Mouse (Mus musculus): ENCODE measurements around the gene Akap1. TPM values are rescaled to one million over a fixed set of nuclear protein-coding genes. Genes with fewer than 3 reads are reported as not detected.

The Akap1 gene
- total RNA-seq, 1 experiment from 2014 or later: 126 TPM

GRCm38 (mm10) chr11:88842315-88842975 lies 21.9 kb downstream of the Akap1 start:
- DNase-seq: no peak

- DNase-seq: no peak
These were observed 23.0 kb downstream of the Akap1 start for GRCm38 (mm10) chr11:88841406-88841805.

DNA sequence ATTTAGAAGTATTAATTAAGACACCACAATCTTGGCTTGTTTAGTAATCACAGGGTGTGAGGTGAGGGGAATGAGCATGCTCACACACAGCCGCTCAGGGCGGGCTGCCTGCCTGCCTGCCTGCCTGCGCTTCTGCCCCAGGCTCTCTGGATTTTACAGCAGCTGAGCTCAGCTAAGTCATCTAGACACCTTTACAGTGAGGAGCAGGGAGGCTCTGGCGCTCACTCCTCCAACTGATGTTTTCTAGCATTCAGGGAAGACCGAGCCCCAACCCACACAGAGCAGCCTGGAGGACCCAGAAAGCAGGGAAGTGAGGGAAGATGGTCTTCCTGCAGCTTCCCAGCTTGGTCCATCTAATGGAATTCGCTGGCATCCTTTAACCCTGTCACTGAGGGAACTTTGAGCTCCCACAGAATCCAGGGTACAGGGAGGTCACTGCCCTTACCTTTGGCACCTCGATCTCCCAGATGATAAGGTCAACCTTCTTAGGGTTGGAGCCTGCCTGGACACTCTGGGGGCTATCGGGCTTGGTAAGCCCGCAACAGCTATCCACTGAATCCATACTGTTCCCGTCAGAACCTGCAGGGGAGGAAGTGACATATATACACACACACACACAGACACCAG lies 23.5 kb downstream of the Akap1 start:
- DNase-seq: no peak

GRCm38 (mm10) chr11:88840292-88840691 lies 24.1 kb downstream of the Akap1 start:
- no peak for DNase-seq

DNA sequence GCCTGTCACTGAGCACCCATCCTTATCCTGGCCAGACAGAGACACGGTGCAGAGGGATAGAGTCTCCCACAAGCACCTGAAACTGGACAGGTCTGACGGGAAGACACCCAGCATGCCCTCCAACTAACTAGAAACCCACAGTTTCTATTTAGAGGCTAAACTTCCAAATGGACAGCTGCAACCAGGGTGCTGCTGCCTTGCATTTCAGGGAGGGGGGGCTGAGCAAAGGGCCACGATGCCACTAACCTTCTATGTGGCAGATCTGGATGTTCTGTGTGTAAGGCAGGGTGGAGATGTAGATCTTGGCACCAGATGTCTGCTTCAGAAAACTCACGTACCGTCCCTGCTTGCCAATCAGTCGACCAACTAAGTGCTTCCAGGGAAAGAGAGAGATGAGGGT lies 25.0 kb downstream of the Akap1 start:
- no peak for DNase-seq

DNA sequence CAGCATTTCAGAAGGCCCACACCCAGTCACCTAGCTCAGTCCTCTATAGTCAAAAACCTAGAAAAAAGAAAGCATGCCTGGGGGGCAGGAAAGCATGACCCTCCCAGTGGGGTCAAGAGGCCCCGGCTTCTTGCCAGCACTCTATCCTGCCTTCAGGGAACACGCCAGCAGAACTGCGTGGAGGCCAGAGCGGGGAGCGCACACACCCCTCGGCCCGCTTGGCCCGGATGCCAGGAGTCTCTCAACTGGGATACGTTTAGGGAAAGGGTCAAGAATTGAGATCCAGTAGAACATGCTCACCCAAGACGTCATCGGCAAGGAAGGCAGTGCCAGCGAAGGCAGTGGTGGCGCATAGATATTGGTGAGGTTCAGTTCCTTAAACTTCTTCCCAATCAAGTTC lies 25.8 kb downstream of the Akap1 start:
- DNase-seq: no peak

GRCm38 (mm10) chr11:88834606-88835005 lies 29.8 kb downstream of the Akap1 start:
- no peak for DNase-seq

DNA sequence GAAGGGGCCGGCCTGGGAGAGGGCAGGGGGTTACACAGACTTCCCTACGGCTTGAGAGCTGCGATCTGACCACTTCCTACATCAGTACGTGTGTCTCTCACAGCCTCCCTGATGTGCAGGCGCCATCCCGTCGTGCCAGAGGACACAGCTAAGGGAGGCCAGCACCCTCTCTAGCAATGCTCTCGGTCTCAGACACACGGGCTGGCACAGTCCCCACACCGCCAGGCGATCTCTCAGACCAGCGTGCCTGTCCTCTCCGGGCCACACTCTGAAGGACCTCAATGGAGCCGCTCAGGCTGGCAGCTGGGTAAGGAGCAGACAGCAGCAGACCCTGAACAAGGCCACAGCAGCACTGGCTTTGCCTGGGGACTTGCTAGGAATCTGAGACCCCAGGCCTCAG lies 30.3 kb downstream of the Akap1 start:
- DNase-seq: no peak

- DNase-seq: no peak
These were observed 31.3 kb downstream of the Akap1 start for GRCm38 (mm10) chr11:88833099-88833498.

GRCm38 (mm10) chr11:88830257-88830804 lies 34.1 kb downstream of the Akap1 start:
- no peak for DNase-seq

GRCm38 (mm10) chr11:88828528-88828927 lies 35.9 kb downstream of the Akap1 start:
- DNase-seq: no peak

- DNase-seq: no peak
These were observed 38.5 kb downstream of the Akap1 start for GRCm38 (mm10) chr11:88825909-88826308.

DNA sequence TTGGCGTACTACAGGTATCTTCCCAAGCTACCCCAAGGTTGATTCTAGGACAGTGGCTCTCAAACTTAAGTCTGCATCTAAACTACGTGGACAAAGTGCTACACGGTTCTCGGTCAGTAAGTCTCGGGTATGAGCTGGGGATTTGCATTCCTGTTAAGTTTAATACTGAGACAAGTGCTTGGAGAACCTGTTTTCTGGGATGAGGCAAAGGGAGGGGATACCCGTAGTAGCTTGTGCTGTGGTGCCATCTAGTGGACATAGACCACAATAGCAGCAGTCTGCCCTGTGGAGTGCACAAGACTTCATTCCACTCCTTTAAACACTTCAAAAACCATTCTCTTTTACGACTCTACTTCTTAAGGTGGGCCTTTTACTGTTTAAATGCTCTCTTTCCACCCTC lies 41.4 kb downstream of the Akap1 start:
- peak; percentile 56 for DNase-seq

DNA sequence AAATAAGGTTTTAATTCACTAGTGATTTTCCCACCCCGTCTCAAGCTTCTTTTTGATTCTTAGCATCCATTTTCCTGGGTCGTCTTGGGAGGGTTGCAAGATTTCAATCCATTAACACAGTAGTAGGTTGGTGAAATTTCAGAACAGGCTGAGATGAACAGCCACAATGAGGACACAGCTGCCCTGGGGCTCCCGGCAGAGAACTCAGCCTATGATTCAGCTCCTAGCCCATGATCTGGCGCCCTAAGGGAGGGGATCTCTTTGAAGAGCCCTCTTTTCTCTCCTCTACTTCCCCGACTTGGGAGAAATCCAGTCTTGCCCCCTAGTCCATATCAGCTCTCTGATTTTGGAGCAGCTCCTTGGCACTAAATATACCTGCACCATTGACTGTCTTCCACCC lies 41.9 kb downstream of the Akap1 start:
- DNase-seq: no peak

- no peak for DNase-seq
These were observed 43.4 kb downstream of the Akap1 start for GRCm38 (mm10) chr11:88820742-88821576.

DNA sequence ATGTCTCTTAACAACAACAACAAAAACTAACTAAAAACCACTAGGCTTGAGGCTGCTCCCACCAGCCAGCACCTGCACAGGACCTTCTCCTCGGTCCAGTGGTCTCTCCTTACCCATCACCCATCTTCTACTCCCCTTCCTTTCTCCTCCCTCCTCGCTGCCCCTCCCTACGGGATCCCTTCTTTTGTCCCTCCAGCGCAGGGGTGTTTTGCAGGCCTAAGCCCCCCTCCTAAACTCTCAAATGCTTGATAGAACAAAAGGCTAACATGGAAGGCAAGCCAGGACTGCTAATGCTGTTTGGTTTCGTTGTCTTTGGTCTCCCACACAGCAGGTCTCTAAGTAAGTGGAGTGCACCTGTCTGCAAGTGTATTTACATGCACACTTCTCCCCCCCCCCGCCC lies 44.1 kb downstream of the Akap1 start:
- DNase-seq: no peak

DNA sequence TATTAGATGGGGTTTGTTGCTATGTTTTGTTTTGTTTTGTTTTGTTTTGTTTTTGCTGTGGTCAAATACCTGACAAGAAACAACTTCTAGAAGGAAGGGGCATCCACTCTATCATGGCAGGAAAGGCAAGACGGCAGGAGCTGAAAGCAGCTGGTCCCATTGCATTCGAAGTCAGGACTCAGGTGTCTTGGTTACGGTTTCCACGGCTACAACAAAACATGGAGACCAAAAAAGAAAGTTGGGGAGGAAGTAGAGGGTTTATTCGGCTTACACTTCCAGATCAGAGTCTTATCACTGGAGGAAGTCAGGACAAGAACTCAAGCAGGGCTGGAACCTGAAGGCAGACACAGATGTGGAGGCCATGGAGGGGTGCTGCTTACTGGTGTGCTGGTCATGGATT lies 47.3 kb downstream of the Akap1 start:
- no peak for DNase-seq

- no peak for DNase-seq
These were observed 61.0 kb downstream of the Akap1 start for GRCm38 (mm10) chr11:88803231-88804010.

- DNase-seq: no peak
These were observed 68.2 kb downstream of the Akap1 start for GRCm38 (mm10) chr11:88796207-88796606.

DNA sequence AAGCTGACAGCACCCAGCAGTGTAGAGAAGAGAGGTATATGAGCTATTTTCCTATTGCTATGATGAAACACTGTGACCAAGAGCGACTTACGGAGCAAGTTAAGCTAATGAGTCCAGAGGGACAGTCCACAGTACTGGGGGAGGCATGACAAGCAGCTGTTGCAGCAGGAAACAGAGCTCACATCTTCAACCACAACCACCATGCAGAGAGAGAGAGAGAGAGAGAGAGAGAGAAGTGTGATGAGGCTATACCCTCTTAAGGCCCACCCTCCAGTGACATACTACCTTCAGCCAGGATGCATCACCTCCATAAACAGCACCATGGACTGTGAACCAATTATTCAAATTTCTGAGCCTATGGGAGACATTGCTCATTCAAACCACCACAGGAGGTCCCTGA lies 74.5 kb downstream of the Akap1 start:
- no peak for DNase-seq

GRCm38 (mm10) chr11:88786816-88787215 lies 77.6 kb downstream of the Akap1 start:
- DNase-seq: no peak

DNA sequence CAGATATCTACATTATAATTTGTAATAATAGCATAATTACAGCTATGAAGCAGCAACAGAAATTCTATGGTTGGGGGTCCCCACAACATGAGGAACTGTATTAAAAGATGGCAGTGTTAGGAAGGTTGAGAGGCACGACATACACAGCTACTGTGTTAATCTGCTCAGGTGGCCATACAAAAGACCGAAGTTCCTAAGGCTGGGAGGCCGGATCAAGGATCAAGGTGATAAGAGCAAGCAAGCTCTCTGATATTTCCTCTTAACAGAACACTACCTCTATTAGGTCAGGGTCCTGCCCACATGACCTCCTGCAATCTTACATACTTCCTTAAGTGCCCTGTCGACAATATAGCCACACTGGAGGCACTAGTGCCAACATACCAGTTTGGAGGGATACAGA lies 80.9 kb downstream of the Akap1 start:
- DNase-seq: no peak

Data from adrenal gland, postnatal 25 days (tissue).